Mouse (Mus musculus): ENCODE results near the gene Tmem104.

Tmem104 gene

GRCm38 (mm10) chr11:115187224-115187639 lies at the start of gene Tmem104:
TSS of gene Tmem104 (plus strand) at chr11:115187487.
- under 1% methylated on average over 39 of the region's 39 CpGs for WGBS

- WGBS: 81% methylated on average over 5 of the region's 5 CpGs
These were observed 48.6 kb upstream of the Tmem104 start for GRCm38 (mm10) chr11:115138597-115139262.

DNA sequence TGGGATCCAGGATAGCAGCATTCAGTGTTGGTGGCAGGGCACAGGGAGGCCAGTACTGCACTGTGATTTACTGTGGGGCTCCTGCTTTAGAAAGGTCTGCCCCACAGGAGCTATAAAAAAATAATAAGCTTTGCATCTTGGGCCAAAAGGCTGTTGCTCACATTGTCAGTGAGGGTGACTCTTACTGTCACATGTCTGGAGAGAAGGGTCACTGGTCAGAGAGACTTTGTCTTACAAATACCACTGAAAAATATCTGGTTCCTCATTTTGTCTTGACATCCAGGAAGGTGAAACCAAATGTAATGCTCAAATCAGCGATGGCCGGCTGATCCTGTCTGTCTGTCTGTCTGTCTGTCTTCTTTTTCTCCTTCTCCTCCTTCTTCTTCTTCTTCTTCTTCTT lies 45.3 kb upstream of the Tmem104 start:
- WGBS: 87% methylated on average over 2 of the region's 2 CpGs

GRCm38 (mm10) chr11:115147813-115148212 lies 39.5 kb upstream of the Tmem104 start:
- 77% methylated on average over 4 of the region's 4 CpGs for WGBS

DNA sequence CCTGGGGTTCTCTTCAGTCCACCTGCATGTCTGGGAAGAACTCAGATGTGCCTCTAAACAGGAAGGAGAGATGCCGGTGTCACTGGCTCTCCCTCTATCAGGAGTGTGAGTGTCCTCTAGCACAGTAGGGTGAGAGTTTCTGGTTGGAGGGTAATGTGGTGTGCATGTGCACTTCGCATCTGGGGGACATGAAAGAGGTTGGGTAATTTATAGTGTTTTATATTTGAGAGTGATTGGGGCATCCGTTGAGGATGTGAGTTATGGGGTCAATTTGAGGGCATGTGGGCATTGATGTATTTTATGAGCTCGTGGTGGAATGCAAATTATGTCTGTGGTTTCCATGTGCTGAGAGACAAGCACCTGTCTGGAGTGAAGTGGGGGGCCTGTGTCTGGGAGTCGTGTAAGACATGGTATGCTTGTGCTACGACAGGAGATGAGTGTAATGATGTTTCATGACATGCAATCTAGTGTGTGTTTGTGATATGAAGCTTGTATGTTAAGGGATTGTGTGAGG lies 36.5 kb upstream of the Tmem104 start:
- WGBS: 86% methylated on average over 6 of the region's 6 CpGs

- 36% methylated on average over 15 of the region's 15 CpGs for WGBS
These were observed 35.4 kb upstream of the Tmem104 start for GRCm38 (mm10) chr11:115151755-115152429.

- 89% methylated on average over 9 of the region's 9 CpGs for WGBS
These were observed 34.2 kb upstream of the Tmem104 start for GRCm38 (mm10) chr11:115153088-115153487.

DNA sequence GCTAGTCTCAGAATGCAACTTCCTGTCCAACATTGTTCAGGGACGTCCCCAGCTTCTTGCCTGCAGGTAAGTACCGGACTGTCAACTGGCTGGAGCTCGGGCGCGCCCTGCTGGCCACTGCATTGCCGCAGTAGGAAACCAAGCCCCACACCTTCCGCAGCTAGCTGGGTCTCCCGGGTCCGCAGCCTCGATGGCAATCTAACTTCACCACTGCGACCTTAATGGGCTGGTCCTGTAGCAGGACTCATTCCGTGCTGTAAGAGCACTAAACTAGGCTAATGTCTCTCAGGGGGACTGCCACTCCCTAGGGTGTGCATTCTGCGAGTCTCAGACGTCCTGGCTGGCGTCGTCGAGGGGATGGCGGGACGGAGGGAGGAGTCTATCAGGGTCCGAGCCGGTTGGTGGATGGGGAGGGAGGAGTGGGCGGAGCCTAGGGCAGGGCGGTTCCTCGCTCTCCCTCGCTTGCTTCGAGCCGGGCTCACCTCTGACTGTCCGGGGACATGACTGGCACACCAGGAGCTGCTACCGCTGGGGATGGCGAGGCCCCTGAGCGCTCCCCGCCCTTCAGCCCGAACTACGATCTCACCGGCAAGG lies 33.5 kb upstream of the Tmem104 start:
- WGBS: 4% methylated on average over 35 of the region's 35 CpGs

DNA sequence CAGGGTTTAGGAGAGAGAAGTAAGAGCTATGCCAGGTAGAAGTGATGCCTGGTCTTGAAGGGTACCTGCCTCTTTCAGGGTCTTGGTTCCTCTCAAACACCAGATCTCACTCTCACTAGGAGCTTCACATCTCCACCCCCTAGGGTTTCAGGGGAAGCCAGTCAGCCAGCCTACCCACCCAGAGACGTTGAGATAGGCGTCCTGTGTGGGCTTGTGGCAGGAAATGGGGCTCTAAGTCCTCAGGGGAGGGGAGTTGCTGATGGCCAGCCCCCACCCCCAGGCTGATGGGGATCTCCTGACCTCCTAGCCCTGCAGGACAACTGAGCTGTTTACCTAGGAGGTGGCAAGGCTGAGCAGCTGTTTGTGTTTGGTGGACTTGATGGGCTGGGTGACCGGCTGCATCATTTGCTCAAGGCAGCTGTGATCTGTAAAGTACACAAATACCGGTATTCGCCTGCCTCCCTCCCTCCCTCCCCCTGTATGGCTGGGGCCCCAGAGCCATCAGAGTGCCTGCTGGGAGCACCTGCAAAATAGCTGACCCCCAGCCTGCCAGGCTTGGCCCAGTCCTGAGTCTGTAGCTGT lies 32.1 kb upstream of the Tmem104 start:
- 51% methylated on average over 5 of the region's 5 CpGs for WGBS

DNA sequence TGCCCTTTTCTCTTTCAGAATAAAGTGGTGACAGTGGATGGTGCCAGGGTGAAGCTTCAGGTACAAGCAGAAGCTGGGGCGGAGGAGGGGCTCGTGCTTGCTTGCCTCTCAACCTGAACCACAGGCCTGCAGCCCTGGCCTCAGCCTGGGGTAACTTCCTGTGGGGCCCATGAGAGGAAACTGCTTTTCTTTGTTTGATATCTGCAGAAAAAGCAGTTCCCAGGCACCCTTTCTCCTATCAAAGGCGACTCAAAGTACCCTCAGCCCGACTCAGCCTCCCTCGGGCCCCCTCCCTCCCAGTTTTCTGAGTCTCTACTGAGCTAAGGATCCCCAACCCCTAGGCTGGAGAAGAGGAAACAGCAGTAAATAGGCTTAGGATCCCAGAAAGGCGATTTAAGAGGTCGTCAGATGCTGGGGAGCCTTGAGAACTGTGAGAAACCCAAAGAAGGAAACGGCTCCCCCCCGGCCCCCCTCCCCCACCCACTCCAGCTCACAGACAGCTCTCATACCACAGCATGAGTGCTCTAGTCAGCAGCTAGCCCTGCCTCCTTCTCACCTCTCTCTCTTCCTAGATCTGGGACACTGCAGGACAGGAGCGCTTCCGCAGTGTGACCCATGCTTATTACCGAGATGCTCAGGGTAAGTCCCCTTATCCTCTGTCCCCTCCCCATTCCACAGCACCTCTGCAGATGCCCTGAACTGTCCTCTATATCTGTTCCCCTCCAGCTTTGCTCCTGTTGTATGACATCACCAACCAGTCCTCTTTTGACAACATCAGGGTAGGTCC lies 29.2 kb upstream of the Tmem104 start:
- 56% methylated on average over 12 of the region's 12 CpGs for WGBS

DNA sequence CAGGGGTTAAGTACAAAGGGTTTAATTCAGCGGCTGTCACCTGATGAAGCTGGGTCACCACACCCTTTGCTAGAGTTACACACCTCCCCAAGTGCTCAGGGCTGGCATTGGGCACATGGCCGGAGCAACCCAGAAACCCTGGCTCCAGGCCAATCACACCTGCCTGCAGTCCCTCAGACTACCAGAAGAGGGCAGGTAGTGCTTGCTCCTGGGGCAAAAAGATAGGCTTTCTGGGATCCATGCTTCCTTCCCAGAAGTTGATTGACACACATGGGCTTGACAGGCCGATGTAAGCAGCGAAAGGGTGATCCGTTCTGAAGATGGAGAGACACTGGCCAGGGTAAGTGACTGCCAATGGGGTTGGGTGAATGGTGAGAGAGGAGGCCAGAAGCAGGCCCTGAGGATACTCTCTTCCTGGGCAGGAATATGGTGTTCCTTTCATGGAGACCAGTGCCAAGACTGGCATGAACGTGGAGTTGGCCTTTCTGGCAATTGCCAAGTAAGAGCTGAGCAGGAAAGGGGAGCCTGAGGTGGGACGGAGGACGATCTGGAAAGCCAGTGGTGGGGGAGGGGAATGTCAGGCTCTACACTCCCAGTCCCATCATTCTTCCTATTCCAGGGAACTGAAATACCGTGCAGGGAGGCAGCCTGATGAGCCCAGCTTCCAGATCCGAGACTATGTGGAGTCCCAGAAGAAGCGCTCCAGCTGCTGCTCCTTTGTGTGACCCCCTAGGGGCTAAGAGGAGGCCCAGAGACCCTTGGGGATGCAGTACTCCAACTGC lies 27.1 kb upstream of the Tmem104 start:
- 66% methylated on average over 11 of the region's 11 CpGs for WGBS

DNA sequence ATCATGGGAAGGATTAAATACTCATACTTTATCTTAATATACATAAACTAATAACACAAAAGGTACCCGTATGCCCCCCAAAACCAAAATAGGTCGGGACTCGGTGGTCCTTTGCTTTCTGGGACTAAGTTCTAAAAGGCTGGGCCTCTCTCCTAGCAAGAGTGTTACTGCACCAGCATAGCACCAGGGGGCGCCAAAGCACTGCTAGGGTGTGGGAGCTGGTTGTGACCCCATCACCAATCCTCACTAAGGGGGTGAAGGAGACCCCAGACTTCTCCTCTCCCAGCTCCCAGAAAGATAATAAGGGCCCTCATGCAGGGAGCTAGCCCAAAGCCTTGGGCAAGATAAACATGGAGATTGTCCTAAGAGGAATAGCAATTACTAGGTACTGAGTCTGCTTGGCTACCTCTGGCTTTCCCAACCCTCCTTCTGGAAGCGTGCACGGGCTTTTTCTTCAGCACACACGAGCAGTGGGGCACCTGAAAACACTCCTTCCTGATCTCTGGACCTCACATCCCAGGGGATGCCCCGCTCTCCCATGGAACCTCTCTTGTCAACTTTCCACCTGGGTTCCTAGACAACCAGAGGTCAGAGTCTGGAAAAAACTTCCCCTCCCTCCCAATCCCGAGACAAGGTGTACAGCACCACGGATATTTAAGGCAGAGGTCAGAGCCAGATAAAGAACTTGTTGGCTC lies 26.3 kb upstream of the Tmem104 start:
- WGBS: 46% methylated on average over 10 of the region's 10 CpGs

- WGBS: 72% methylated on average over 9 of the region's 9 CpGs
These were observed 25.6 kb upstream of the Tmem104 start for GRCm38 (mm10) chr11:115161578-115162204.

DNA sequence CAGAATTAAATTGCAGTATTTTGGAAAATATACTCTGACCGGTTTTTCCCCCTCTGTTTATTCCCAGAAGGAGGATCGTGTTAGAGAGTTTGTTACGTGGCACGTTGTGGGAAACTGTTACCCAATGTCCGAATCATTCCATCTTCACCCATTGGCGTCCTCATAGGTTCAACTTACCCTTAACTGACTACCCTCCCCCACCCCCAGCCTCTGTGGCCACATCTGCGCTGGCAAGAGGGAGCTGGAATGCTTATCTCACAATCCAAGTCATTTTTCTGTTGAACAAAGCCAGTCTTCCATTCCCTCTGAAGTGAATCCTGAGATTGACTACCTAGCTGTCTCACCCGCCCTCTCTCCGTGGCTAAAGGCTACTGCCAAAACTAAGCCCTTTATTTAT lies 25.1 kb upstream of the Tmem104 start:
- 43% methylated on average over 9 of the region's 9 CpGs for WGBS

DNA sequence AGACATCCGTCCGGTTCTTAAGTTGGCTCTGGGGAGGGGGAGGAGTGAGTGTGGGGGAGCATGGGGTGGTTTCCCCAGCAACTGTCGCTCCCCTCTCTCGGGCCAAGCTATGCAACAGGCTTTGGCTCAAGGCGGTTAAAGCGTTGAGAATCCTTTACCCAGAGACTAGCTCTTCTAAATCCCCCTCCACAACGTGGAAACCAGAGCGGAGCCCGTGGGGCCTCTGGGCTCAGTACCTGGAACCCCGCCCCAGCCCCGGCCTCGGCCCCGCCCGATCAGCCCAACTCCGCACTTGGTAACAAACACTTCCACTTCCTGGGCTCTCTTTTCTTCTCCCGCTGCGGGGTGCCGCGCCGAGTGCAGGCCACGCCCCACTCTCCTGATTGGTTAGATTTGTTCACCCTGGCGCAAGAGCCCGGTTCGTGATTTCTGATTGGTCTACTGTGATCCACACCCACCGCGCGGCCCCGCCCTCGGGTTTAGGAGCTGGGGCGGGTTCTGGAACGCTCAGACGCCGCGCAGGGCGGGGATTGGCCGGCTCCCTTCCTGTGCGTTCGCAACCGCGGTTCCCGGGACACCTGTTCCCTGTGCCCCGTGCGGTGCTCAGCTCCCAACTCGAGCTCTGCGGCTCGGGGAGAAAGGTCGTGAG lies 24.3 kb upstream of the Tmem104 start, which contains the start of gene Slc9a3r1:
Slc9a3r1 (plus strand) TSS at position 510 of the 649 bp plus-strand sequence.
- under 1% methylated on average over 47 of the region's 47 CpGs for WGBS

DNA sequence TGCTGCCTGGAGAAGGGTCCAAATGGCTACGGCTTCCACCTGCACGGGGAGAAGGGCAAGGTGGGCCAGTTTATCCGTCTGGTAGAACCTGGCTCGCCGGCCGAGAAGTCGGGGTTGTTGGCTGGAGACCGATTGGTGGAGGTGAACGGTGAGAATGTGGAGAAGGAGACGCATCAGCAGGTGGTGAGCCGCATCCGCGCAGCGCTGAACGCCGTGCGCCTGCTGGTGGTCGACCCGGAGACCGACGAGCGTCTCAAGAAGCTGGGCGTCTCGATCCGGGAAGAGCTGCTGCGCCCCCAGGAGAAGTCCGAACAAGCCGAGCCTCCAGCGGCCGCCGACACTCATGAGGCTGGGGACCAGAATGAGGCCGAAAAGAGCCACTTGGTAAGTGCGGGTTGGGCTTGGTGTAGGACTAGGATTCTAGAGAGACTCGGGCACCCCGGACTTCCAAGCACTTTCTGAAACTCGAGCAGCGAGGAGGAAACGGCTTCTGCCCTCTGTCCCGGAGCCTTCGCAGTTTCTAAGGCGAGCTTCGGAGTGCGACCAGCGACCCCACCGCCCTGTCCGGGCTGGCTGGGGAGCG lies 23.6 kb upstream of the Tmem104 start:
- WGBS: under 1% methylated on average over 47 of the region's 47 CpGs

- 2% methylated on average over 14 of the region's 14 CpGs for WGBS
These were observed 22.8 kb upstream of the Tmem104 start for GRCm38 (mm10) chr11:115164341-115164975.

DNA sequence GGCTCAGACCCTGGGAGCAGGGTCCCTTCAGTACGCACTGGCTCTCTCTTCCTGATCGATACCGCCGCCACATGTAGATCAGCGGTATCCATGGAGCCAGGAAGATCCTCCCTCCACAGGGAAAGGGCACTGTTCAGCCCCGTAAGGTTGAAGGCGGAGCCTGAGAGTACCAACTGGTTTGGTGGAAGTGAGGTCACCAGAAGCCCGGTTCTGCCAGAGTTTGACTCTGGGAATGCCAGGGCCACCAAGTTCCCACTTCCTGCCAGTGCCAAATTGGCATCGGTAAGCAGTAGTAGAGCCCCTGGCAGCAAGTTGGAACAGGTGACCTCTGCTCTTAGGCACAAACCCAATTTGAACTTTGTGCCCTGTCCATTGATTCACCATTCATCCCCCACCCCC lies 22.3 kb upstream of the Tmem104 start:
- WGBS: 8% methylated on average over 9 of the region's 9 CpGs

Data from cerebral cortex, adult 2 months (tissue).